Mouse (Mus musculus): Measurements from ENCODE around the gene AC131692.1.
A peak's percentile ranks its signal among the peaks of the same experiment; 100 is the strongest.
"Not testable (repeated sequence)": the region's sequence is repeated elsewhere in the genome, so short reads cannot be mapped to it uniquely, and the experiment has no call there.

AC131692.1 gene

DNA sequence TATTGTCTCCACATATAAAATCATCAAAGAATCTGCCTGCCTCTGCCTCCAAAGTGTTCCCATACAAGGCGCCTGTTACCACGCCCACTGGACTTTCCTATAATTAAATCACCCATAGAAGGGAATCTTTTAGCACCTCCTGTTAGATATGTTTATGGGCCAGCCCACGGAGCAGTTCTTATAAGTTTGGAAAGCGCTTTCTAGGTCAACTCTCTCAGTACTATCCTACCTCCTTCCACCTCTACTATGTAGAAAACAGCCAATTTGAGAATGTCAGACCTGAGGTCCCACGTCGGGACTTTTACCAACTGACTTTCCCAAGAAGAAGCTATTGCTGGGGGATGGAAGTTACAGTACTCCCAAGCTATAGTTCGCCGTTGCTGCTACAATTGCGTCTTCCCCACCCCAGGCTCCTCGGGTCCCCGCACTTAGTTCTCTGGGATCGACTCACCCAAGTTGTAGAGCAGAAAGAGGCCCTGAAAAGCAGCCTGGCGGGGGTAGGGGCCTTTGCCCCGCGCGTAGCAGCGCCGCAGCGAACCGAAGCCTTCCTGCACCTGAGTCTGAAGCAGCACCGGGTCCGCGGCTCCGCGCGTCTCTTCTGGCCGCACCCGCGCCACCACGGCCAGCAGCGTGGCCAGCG lies 23.2 kb downstream of the AC131692.1 start:
- DNase-seq (ENCODE audit: low spot score in 2 of 2), result no peak

DNA sequence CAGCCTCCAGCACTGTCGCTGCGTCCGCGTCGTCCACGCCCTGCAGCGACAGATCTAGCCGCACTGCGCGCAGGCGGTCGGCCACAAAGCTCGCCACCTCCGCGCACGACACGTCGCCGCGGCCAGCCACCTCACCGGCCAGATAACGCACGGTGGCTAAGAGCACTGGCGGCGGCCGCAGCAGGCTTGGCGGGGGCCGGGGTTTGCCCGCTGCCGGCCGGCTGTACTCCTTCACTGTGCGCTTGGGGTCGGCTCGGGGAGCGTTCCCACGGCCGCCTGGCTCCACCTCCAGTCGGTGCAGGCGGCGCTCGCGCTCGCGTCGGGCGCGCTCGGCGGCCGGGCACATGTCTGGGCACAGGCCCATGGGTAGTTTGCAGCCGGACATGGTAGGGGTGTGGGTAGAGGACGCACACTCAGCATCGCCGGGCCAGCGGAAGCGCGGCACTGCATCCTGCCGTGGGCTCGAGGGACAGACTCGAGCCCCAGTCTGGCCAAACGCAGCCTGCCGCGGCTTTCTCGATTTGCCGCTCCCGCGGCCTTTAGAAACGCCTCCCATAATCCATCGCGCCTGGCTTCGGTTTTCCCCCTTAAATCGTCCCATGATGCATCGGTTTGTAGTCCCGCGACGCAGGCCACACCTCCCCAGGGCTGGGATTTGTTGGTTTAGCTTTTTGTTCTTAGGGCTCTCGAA lies 23.9 kb downstream of the AC131692.1 start, which contains the start of gene Sac3d1:
Sac3d1 (minus strand) TSS at position 665 of the 691 bp plus-strand sequence.
- DNase-seq (ENCODE audit: low spot score in 2 of 2), result peak; percentile 79 to 88

DNA sequence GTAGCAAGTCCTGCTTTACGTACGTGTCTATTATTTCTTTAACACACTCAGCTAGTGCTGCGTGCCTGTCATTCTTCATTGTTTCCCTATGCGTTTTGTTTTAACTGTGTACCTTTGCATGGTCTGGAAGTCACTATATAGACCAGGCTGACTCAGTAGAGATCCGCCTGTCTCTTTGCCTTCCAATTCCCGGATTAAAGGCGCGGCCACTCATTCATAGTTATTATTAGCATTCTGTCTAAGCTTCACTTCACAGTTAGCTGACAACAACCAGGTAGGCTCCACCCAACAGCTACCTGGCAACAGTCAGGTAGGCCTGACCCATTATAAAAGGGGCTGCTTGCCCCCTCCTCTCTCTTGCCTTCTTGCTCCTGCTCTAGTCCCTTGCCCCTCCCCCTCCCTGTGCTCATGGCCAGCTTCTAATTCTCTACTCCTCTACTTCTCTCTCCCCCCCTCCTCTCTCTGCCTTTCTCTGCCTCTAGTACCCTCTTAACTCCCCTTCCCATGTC lies 24.5 kb downstream of the AC131692.1 start:
- no peak for DNase-seq (ENCODE audit: low spot score in 2 of 2)

DNA sequence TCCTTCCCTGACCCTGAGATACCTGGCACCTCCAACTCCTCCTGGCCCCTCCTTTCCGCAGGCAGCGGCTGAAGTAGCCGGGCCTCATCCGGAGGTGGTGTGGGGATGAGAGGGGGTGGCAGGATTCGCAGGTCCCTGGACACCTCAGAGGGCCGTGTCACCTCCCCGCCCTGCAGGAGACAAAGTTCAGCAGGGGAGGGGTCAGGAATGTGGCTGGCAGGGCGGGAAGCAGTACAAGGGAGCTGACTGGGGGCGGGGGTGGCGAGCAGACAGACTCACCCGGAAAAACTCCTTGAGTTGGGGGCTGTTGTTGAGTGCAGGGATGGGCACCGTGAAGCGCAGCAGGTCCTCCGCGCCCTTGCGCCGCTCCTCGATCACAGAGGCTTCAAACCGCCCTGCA lies 27.5 kb downstream of the AC131692.1 start:
- DNase-seq (ENCODE audit: low spot score in 2 of 2), result no peak

DNA sequence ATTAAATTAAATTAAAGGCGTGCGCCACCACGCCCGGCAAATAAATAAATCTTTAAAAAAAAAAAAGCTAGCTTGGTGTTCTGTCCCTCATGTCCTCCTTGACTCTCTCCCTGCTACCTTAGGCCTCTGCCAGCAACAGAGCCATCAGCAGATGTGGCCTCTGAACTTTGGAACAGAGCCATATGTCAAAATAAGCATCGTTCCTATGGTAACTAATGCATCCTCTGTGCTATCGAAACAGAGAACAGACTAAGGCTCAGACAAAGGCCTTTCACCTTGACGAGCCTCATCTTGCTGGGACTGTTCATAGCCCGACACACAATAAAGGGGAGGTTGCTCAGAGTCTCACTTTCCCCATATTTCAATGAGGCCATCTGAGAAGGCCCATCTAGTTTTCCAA lies 29.1 kb downstream of the AC131692.1 start:
- no peak for DNase-seq (ENCODE audit: low spot score in 2 of 2)

DNA sequence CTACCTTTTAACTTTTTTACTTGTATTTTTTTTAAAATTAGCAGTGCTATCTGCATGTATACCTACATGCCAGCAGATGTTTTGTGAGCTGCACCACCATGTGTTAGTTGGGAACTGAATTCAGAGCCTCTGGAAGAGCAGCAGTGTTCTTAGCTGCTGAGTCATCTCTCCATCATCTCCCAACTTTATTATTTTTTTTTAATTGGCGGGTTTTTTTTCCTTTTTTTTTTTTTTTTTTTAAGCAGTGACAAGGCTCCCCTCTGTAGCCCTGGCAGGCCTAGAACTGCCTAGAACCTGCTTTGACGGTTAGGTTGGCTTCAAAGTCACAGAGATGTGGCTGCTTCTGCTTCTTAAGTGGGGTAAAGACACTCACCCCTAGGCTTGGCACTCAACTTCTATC lies 30.7 kb downstream of the AC131692.1 start:
- no peak for DNase-seq (ENCODE audit: low spot score in 2 of 2)

DNA sequence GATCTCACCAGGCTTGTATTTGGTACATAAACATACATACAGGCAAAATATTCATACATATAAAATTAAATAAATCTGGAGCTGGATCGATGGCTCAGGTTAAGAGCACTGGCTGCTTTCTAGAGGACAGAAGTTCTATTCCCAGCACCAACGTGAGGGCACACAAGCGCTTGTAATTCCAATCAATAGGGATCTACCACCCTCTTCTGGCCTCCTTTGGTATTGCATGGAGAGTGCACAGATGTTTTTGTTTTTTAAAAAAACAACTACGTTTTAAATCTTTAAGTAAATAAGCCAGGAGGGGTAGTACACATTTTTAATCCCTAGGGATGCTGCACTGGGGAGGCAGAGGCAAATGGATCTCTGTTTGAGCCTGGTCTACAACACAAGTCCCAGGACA lies 32.1 kb downstream of the AC131692.1 start:
- no peak for DNase-seq (ENCODE audit: low spot score in 2 of 2)

DNA sequence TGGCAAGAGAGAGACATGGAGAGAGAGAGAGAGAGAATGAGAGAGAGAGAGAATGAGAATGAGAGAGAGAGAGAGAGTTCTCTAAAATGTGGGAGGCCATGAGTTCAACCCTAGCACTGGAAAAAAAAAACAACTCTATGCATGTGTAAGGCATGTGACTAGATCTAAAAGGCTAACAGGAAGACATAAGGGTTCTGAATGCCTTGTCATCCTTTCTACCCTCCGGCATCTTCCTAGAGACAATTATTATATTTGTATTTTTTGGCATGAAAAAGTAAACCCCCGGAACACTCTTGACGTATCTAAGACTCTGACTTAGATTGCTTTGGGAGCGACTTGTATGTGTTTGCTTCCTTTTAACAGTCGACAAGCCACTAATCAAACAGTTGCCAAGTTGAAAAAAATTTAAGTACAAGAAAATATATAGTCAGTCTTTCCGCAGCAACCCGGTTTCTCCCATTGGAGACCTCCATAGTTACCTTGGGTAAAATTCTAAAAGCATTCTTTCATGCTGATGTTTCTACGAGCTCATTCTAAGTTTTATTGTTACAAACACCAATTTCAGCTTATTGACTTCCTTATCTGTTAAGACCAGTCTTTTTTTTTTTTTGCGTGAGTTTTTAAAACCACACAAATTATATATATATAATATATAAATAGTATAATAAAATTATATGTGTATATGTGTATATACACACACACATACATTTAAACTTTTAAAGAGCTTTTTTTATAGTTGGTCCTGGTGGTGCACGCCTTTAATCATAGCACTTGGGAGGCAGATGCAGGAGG lies 32.8 kb downstream of the AC131692.1 start:
- no peak for DNase-seq (ENCODE audit: low spot score in 2 of 2)

DNA sequence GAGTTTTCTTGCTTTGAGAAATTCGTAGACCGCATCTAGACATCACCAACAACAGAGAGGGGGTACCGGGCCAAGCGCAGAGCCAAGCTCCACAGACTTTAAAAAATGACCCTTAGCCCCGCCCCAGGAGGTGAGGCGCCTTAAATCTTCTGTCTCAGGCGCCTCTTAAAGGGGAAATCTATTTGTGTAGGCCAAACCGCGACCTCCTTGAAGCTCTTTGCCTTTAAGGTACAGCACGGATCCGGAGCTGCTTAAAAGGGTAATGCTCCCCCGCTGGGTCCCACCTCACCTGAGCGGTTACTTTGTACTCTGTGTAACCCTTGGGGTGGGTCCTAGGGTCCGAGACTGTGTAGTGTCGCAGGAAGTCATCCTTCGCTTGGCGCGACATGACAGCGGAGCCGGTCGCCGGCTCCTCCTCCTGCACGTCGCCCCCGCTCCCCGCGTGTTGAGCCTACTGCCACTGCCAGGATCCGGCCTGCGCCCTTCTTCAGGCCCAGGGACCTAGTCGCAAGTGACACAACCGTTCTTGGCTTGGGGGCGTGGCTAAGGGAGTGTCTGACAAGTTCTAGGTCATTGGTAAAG lies 33.6 kb downstream of the AC131692.1 start, which contains the start of gene Snx15:
Snx15 (minus strand) TSS at position 545 of the 582 bp plus-strand sequence.
- DNase-seq (ENCODE audit: low spot score in 2 of 2), result peak; percentile 90 to 92

DNA sequence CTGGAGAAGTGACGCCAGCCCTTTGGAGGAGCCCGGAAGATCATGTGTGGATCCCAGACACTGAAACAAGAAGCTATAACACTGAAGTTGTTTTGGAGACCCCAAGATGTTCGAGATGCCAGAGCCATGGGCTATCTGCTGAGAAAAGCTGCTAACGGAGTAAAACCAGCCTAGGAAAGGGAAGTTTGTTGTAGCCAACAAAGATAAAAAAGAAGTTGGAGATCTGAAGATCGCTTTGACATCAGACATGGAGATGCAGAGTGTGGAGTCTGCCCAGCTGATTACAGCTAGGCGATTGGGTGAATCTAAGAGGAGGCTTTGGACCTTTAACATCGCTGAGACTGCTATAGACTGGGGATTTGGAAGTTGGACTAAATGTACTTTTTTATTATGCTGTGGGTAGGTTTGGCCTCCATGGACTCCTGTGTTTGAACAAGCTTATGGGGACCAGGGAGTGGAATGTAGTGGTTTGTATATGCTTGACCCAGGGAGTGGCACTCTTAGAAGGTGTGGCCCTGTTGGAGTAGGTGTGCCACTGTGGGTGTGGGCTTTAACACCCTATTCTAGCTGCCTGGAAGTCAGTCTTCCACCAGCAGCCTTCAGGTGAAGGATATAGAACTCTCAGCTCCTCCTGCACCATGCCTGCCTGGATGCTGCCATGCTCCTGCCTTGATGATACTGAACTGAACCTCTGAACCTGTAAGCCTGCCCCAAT lies 36.4 kb downstream of the AC131692.1 start:
- not testable (repeated sequence) for DNase-seq (ENCODE audit: low spot score in 2 of 2)

DNA sequence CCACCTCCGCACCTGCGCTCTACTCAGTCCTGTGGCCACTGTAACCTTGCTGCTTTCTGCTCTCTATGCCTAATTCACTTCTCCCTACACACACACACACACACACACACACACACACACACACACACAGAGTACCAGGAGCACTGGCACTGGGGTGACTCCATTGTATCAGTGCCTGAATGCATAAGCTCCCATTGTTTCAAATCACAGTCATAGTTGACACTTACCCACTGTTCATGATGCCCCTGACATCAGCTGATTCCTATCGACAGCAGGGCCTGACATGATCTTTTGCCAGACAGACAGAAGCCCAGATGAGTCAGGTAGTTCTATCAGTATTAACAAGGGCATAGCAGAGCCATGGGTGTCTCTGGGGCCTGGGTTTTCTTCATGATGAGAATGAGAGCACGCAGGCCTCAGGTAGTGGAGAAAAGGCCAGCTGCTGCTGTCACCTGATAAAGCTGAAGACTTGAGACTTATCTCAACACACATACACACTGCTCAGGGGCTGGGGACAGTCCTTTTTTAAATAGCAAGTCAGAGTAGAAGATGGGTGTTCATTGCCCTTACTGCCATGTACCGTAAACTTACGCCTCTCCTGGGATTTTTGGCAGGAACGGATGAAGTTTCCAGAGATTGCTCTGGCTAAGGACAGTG lies 38.1 kb downstream of the AC131692.1 start:
- no peak for DNase-seq (ENCODE audit: low spot score in 2 of 2)

DNA sequence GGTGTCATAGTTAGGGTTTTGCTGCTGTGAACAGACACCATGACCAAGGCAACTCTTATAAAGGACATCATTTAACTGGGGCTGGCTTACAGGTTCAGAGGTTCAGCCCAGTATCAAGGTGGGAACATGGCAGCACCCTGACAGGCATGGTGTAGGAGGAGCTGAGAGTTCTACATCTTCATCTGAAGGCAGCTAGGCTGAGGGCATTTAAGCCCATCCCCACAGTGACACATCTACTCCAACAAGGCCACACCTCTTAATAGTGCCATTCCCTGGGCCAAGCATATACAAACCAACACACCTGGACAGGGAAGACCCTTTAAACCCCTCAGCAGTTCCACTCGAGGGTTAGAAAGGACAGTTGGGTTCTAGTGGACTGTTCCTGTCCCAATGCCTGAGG lies 39.0 kb downstream of the AC131692.1 start:
- not testable (repeated sequence) for DNase-seq (ENCODE audit: low spot score in 2 of 2)

DNA sequence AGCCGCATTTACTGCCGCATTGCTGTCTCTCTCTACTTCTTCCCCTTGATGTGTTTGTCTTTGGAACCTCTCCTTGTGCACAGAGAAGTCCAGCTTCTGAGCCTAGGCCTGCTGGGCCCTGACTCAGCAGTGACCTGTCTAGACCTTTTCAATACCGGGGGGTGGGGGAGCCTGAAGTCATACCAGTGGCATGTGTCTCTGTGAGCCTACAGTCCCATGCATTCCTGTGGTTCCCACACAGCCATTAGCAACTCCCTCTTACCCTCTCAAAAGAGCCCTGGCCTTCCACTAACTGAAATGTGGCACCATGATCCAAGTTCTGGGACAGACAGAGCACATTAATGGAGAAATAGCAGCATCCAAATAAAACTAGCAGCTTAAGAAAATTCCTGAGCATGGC lies 42.2 kb downstream of the AC131692.1 start:
- no peak for DNase-seq (ENCODE audit: low spot score in 2 of 2)

DNA sequence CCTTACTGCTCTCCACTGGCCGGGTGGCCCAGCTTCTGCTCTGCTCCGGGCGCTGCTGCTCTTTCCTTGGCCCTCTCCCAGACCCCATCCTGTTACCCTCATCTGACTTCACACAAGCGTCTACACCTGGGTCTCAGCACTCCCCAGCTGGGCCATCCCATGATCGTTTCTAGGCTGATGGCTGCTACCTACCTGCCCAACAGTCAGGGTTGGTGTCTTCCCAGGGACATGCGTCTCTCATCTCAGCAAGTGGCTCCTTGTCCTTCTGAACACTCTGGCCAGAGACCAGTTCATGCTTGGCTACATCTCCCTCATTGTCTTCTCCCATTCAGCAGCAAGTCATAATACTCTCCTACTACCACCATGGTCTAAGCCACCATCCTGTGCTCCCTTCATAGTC lies 45.5 kb downstream of the AC131692.1 start:
- no peak for DNase-seq (ENCODE audit: low spot score in 2 of 2)

DNA sequence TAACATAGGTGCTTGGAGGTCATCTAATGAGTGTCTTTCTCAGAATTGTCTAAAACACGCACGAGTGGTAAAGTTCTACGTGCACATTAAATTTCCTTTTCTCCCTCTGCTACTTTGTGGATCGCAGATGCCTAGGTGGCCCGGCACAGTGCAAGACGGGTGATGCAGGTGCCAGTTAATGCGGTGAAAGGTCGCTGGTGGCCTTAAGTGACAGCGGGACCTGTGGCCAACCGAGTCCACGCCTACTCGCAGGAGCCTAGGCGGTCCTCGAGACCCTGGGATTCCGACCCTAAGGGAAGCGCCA lies 46.1 kb downstream of the AC131692.1 start:
- DNase-seq (ENCODE audit: low spot score in 2 of 2), result no peak

DNA sequence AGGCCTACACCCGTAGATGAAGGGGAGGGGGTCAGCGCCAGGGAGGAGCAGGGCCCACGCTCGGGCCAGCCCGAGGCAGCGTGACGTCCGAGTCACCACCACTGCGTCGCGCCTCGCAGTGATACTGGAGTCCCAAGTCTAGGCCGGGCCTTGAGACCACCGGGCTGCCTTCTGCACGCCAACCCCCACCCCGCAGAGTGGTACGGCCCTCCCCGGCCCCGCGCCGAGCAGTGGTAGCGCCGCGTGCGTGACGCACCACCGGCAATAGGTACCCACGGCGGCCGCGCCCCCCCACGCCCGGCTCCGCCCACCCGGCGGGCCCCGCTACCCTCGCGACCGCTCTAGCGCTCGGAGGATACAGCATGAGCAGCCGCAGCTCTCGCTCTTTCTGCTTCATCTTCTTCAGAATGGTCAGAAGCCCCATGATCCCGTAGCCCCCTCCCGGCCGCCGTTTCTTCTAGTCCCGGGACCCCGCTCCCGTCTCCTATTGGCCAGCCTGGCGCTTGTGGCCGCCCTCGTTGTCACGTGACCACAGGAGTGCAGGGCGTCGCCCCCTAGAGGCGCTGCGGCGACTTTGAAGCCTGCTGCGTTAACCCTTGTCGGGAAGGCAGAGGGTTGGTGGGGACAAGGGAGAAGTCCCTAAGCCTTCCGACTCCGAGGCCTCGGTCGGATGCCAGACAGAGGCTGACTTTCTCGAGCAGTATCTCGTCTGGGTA lies 46.6 kb downstream of the AC131692.1 start, which contains the start of gene Batf2:
Batf2 (plus strand) TSS at position 306 of the 716 bp plus-strand sequence.
- peak; percentile 91 to 92 for DNase-seq (ENCODE audit: low spot score in 2 of 2)

DNA sequence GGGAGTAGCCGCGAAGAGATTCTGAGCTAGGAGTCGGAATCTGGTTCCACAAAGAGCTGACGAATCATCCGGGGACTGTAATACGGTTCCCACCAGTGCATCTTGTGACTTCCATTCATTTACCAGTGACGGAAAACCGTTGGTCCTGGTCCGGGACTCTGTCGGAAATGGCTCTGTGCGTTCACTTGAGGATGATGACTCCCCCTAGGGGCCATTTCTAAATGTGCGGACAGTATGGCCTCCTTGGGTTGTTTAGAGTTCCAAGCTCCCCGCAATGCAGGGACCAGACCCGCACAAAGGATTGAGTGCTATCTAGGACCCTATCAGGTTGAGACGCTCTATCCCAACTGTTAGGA lies 47.2 kb downstream of the AC131692.1 start, which contains the start of gene Arl2:
Arl2 (minus strand) TSS at position 155 of the 356 bp plus-strand sequence.
- DNase-seq (ENCODE audit: low spot score in 2 of 2), result peak; percentile 69

DNA sequence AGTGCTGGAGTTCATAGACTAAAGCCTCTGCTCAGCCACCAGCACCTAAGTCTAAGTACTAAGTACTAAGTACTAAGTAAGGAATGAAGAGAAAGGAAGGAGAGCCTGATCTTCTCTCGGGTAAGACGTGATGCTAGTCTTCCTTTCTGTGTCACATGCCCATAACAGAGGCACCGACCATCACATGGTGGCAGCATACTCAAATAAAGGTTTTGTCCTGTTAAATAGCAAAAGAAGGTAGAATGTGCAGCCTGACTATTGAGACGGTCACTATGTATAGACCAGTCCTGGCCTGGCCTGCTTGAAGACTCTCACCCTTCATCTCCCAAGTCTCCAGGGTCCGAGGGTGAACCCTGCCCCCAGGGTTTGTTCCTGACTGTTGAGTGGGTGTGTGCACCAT lies 50.6 kb downstream of the AC131692.1 start:
- no peak for DNase-seq (ENCODE audit: low spot score in 2 of 2)
